Mouse (Mus musculus): Measurements from ENCODE around the gene Slc38a3. TPM values are rescaled to one million over a fixed set of nuclear protein-coding genes. Genes with fewer than 3 reads are reported as not detected.
A peak's percentile ranks its signal among the peaks of the same experiment; 100 is the strongest.

The Slc38a3 gene
- total RNA-seq, 2 experiments from 2014 or later: 79.5 to 87.1 TPM

GRCm38 (mm10) chr9:107696845-107697610 is 27.7 kb upstream of the Slc38a3 start:
- intact Hi-C loops (cut with DNase I): no loop called here
- no peak for DNase-seq (ENCODE audit: low spot score in 2 of 2)

DNA sequence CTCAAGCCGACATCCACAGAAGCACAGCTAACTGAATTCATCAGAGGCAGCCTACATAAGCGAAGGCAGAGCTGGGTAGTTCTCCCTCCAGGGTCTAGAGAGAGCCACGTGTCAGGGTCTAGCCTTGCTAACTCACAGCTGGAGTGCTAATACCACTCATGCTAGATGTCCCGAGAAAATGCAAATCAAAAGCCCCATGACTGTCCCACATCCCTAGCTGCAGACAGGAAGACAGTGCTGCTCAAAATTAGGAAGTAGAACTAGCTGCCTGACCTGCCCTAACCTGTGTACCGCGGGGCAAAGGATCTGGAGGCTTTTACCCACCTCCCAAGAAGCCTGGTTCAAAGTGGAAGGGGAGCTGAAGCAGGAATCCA is 26.8 kb upstream of the Slc38a3 start:
- no peak for DNase-seq (ENCODE audit: low spot score in 2 of 2)
- intact Hi-C loops (cut with DNase I): no loop called here

- DNase-seq (ENCODE audit: low spot score in 2 of 2): no peak
- intact Hi-C loops (cut with DNase I): no loop called here
These were observed 26.2 kb upstream of the Slc38a3 start for GRCm38 (mm10) chr9:107695441-107696105.

DNA sequence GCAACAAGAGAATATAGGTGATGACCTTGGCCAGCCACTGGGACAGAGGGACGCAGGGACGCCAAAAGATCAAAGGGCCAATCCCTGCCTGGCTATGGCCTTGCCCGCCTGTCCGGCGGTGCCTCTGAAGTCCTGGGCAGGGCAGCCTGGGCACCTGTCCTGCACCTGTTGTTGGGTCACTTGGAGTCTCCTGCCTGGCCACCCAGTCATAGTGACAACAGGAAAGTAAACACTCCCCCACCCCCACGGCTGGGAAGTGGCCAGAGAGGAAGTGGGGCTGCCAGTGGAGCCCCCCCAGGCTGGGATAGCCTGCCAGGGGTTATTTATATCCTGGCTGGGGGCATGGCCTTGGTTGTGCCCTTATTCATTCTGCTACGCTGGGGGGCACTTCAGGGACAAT is 25.3 kb upstream of the Slc38a3 start:
- intact Hi-C loops (cut with DNase I): no loop called here
- DNase-seq (ENCODE audit: low spot score in 2 of 2): no peak

GRCm38 (mm10) chr9:107693433-107693987 is 24.2 kb upstream of the Slc38a3 start:
- no peak for DNase-seq (ENCODE audit: low spot score in 2 of 2)
- intact Hi-C loops (cut with DNase I): no loop called here

DNA sequence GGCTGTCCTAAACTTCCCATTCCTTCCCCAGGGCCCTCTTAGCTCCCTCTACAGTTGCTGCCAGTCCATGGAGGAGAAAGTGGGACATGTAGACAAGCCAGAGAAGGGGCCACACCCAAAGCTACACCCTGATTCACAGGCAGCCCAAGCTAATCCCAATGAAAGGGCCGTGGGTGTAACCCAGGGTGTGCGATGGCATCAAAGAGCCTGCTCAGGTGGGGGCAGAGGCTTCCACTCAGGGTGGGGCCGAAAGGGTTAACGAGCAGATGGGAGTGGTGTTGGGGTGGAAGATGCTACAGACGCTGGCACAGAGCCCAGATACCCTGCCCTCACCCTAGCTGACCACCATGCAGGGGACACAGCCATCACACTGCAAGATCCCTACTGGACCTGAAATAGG is 23.5 kb upstream of the Slc38a3 start:
- DNase-seq (ENCODE audit: low spot score in 2 of 2): no peak
- intact Hi-C loops (cut with DNase I): no loop called here

GRCm38 (mm10) chr9:107690391-107690790 is 21.1 kb upstream of the Slc38a3 start:
- DNase-seq (ENCODE audit: low spot score in 2 of 2): no peak

DNA sequence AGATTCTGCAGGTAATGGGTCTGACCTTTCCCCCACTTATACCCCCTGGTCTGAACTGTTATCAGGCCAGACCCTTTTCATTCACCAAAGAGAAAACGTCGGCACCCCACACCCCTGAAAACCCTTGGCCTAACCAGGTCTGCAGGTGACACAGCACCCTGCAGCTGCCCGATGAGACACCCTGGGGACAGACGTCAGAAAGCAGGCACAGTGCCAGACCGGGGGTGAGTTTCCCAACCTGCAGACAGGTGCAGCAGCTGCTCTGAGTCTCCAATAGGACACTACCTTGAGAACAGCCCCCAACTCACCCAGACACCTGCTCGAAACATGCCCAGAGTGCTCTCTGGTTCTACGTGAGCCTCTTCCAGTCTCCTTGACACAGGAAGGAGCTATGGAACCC is 19.6 kb upstream of the Slc38a3 start:
- intact Hi-C loops (cut with DNase I): no loop called here
- DNase-seq (ENCODE audit: low spot score in 2 of 2): no peak

More at GRCm38 (mm10) chr9:107690391-107690790, 21.1 kb upstream of the Slc38a3 start:
- intact Hi-C loops (cut with DNase I): no loop called here

- intact Hi-C loops (cut with DNase I): no loop called here
- DNase-seq (ENCODE audit: low spot score in 2 of 2): no peak
These were observed 19.1 kb upstream of the Slc38a3 start for GRCm38 (mm10) chr9:107688415-107688814.

DNA sequence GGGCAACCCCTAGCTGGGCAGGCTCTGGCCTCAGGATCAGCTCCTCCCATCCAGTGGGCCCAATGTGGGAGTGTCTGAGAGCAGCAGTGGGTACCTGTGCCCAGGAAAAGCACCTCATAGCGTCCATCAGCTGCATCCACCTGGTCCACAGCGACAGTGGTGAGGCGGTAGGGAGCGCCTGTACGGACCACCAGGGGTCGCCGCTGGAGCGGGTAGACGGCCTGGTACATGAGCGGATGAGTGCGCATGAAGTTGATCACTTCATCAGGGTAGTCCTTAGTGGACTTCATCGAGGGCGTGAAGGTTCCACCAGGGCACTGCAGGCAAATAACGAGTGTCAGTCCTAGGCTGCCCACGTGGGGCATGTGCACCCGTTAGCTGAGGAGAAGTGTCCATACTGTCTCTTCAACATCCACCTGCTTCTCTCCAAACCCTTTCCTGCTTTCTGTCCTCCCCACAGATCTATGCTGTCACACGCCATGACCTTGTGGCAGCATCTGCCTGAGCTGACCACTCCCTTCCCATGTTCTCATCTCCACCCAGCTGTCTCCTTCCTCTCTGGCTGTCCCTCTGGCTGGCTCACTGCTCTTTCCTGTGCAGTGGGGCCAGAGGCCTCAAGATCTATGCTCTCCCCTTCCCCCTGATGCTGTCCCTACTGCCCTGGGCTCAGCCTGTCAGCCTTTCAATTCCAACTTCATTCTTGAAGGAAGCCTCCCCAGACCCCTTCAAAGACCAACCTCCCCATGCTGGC is 16.1 kb upstream of the Slc38a3 start:
- peak; percentile 61 to 65 for DNase-seq (ENCODE audit: low spot score in 2 of 2)
- intact Hi-C loops (cut with DNase I): loop anchor here (1.0 kb wide), 1 partner anchor 53 kb away; no protein-coding TSS in a partner anchor

DNA sequence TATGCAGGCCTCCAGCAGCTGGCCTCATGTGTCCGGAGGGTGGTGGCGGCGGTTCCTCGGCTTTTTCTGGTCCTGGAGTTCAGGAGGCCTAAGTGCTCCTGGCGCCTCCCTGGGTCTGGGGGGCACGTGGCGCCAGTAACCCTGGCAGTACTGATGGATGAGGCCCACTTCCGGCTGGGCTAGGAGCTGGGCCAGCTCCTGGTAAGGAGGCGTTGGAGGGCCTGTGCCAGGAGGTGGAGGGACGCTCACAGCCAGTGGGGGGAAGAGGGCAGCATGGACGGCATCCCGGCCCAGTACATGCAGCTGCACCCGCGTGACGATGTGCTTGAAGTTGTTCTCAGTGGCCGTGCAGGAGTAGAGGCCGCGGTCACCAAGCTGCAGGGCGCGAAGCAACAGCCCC is 13.1 kb upstream of the Slc38a3 start:
- DNase-seq (ENCODE audit: low spot score in 2 of 2): no peak
- intact Hi-C loops (cut with DNase I): no loop called here

GRCm38 (mm10) chr9:107679501-107679900 is 10.2 kb upstream of the Slc38a3 start, which contains the start of gene Gnat1:
Gnat1 (minus strand) TSS chr9:107679712.
- no peak for DNase-seq (ENCODE audit: low spot score in 2 of 2)
- intact Hi-C loops (cut with DNase I): no loop called here

DNA sequence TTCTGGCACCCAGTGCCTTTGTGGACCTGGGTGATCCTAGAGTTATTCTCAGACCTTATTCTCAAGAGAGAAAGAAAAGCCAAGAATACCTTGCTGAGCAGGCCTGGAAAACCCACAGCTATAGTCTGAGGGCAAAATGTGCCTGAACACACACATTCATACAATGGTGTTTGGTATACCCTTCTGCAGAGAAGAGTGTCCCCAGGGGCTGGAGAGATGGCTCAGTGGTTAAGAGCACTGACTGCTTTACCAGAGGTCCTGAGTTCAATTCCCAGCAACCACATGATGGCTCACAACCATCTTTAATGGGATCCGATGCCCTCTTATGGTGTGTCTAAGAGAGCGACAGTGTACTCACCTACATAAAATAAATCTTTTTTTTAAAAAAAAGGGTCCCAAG is 9.5 kb upstream of the Slc38a3 start:
- no peak for DNase-seq (ENCODE audit: low spot score in 2 of 2)
- intact Hi-C loops (cut with DNase I): no loop called here

DNA sequence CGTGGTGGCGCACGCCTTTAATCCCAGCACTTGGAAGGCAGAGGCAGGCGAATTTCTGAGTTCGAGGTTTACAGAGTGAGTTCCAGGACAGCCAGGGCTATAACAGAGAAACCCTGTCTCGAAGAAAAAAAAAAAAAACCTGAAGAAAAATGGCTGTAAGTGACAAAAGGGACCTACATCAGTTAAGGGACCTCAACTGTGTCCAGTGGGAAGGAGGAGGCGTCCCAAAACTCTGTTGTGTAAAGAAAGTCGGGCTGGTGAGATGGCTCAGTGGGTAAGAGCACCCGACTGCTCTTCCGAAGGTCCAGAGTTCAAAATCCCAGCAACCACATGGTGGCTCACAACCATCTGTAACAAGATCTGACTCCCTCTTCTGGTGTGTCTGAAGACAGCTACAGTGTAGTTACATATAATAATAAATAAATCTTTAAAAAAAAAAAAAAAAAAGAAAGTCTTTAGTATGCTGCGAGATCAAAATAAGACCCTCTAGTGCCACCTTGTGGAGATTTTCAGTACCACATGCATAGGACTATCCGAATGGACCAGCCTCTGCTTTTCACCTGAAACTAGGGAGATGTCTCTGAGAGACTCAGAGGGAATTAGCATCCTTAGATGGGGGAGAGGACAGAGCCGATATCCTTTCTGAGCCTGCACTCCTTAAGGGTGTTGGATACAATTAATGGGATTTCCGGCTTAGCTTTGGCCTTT is 8.6 kb upstream of the Slc38a3 start:
- intact Hi-C loops (cut with DNase I): loop anchor here (2.0 kb wide), 1 partner anchor 75 kb away; no protein-coding TSS in a partner anchor
- peak; percentile 89 to 94 for DNase-seq (ENCODE audit: low spot score in 2 of 2)

DNA sequence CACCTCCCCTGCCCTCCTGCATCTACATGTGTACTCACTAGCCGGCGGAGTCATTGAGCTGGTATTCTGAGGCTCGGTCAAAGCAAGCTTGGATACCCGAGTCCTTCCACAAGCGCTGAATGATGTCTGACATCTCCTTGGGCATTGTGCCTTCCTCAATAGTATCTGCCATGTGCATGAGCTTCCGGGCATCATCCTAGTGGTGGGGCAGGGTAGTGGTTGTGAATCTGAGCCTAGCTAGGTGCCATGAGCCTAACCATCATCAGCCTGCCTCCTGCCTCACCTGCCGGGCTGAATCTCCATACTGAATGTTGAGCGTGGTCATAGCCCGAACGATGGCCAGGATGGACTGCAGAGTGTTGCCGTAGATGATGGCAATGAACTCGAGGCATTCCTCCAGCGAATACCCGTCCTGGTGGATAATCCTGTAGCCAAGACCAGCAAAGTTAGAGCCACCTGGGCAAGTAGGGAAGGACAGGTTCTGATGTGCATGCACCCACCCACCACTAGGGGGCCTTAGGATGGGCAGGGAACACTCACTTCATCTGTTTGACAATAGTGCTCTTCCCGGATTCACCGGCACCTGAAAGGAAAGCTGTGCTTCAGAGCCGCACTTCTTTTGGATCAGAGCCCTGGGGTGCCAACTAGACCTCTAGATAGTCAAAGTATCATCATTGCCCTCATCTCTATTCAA is 7.9 kb upstream of the Slc38a3 start:
- intact Hi-C loops (cut with DNase I): loop anchor here (2.0 kb wide), 1 partner anchor 74 kb away; no protein-coding TSS in a partner anchor
- DNase-seq (ENCODE audit: low spot score in 2 of 2): no peak

GRCm38 (mm10) chr9:107676302-107676701 is 7.0 kb upstream of the Slc38a3 start:
- DNase-seq (ENCODE audit: low spot score in 2 of 2): peak; percentile 34 to 68
- intact Hi-C loops (cut with DNase I): loop anchor here (1.0 to 2.0 kb wide), 2 partner anchors 31 to 74 kb away; no protein-coding TSS in a partner anchor

GRCm38 (mm10) chr9:107675671-107676301 is 6.5 kb upstream of the Slc38a3 start:
- intact Hi-C loops (cut with DNase I): loop anchor here (1.0 to 2.0 kb wide), 2 partner anchors 30 to 73 kb away; no protein-coding TSS in a partner anchor
- peak; percentile 71 to 77 for DNase-seq (ENCODE audit: low spot score in 2 of 2)
